Mouse (Mus musculus) intestine, embryonic 16.5 days (tissue): Measurements from ENCODE around the gene Alkal2. TPM values are rescaled to one million over a fixed set of nuclear protein-coding genes. Genes with fewer than 3 reads are reported as not detected.

Experiments used
- ATAC-seq: fragments of 200-750 bp; cut with Nextera tagmentation; 2 replicates; pipeline ENCODE4 v1.8.0; 2017; ENCODE audit warnings: moderate TSS enrichment, moderate library complexity
- H3K27ac ChIP-seq: fragments of 300-500 bp; sonication (generic); 2 replicates; pipeline ENCODE4 v1.5.1; 2014; ENCODE audit warnings: mild to moderate bottlenecking, low read length
- H3K27me3 ChIP-seq: fragments of 300-500 bp; sonication (generic); replicated peaks from 2 replicates; pipeline ENCODE4 v1.6.1; 2014; ENCODE audit warnings: low read length, control low read depth, mixed read lengths; ENCODE audit not compliant: control insufficient read depth, insufficient read depth
- H3K36me3 ChIP-seq: fragments of 300-500 bp; sonication (generic); 2 replicates; pipeline ENCODE4 v1.6.1; 2014; ENCODE audit warnings: low read length, control low read depth; ENCODE audit not compliant: control insufficient read depth, insufficient read depth
- H3K4me1 ChIP-seq: fragments of 300-500 bp; sonication (generic); 2 replicates; pipeline ENCODE4 v1.6.1; 2014; ENCODE audit warnings: low read length, control low read depth, mixed read lengths; ENCODE audit not compliant: control insufficient read depth, insufficient read depth
- H3K4me2 ChIP-seq: fragments of 300-500 bp; sonication (generic); 2 replicates; pipeline ENCODE4 v1.6.1; 2014; ENCODE audit warnings: low read depth, low read length, control low read depth
- H3K4me3 ChIP-seq: fragments of 300-500 bp; sonication (generic); 2 replicates; pipeline ENCODE4 v1.5.1; 2014; ENCODE audit warnings: mild to moderate bottlenecking, low read length
- H3K9ac ChIP-seq: fragments of 300-500 bp; sonication (generic); 2 replicates; pipeline ENCODE4 v1.6.1; 2014; ENCODE audit warnings: low read depth, low read length
- H3K9me3 ChIP-seq: fragments of 300-500 bp; sonication (generic); 2 replicates; pipeline ENCODE4 v1.6.1; 2016; ENCODE audit warnings: low read length, control low read depth; ENCODE audit not compliant: control insufficient read depth
- WGBS: fragments of 180-500 bp; shearing (Covaris S2); extraction: QIAGEN DNeasy Blood & Tissue Kit; methylation state at CpG from one replicate; pipeline ENCODE4 v1.1.7; 2014; 5-methylcytosine and 5-hydroxymethylcytosine counted together
- polyA plus RNA-seq: library from polyadenylated mRNA; unstranded; fragments of >200 nt; fragmentation: Nextera tagmentation; extraction: Ambion mirVana; gene quantifications from 2 replicates; pipeline ENCODE4 v1.2.1, GENCODE M21; 2015

Gene Alkal2
- polyA plus RNA-seq, 1 experiment from 2014 or later = 1.3 TPM

- H3K9ac ChIP-seq = no peak overlapping the region
- ATAC-seq = no peak
- no peaks in the 10 kb centered on the region for H3K9me3 ChIP-seq
- H3K4me1 ChIP-seq = peaks cover 12% of the 10 kb centered on the region
- peak overlapping the region; percentile 94 for H3K4me2 ChIP-seq
- H3K4me3 ChIP-seq = peak overlapping the region; percentile 59
- no peak overlapping the region for H3K27ac ChIP-seq
- H3K36me3 ChIP-seq = no peaks in the 10 kb centered on the region
- WGBS = 20% methylated on average over 4 of the region's 4 CpGs
- peaks cover 39% of the 10 kb centered on the region for H3K27me3 ChIP-seq
Measured at GRCm38 (mm10) chr12:30883592-30883985, 533 bp upstream of the Alkal2 start.

GRCm38 (mm10) chr12:30884622-30885230 is 604 bp downstream of the Alkal2 start:
- Histone ChIP-seq H3K4me2 (peak overlapping the region; percentile 94), H3K9ac (peak overlapping the region; percentile 49), H3K9me3 (no peaks in the 10 kb centered on the region), H3K4me3 (peak overlapping the region; percentile 59), H3K27me3 (peaks cover 39% of the 10 kb centered on the region), H3K36me3 (no peaks in the 10 kb centered on the region), H3K4me1 (peaks cover 12% of the 10 kb centered on the region), H3K27ac (no peak overlapping the region)
- 9% methylated on average over 39 of the region's 39 CpGs for WGBS
- peak; percentile 53; the same call in 1 of the 2 replicates for ATAC-seq

- WGBS = 74% methylated on average over 6 of the region's 6 CpGs
Measured at GRCm38 (mm10) chr12:30885891-30886290, 1.8 kb downstream of the Alkal2 start.

GRCm38 (mm10) chr12:30888003-30888402 is 3.9 kb downstream of the Alkal2 start:
- no peak overlapping the region for H3K4me3 ChIP-seq
- H3K36me3 ChIP-seq = no peaks in the 10 kb centered on the region
- no peak overlapping the region for H3K27ac ChIP-seq
- no peak overlapping the region for H3K4me2 ChIP-seq
- ATAC-seq = no peak
- H3K9ac ChIP-seq = no peak overlapping the region
- peaks cover 29% of the 10 kb centered on the region for H3K27me3 ChIP-seq
- WGBS = 83% methylated on average over 4 of the region's 4 CpGs
- peaks cover 12% of the 10 kb centered on the region for H3K4me1 ChIP-seq
- H3K9me3 ChIP-seq = no peaks in the 10 kb centered on the region

More at GRCm38 (mm10) chr12:30885891-30886290, 1.8 kb downstream of the Alkal2 start:
- Histone ChIP-seq H3K4me2 (no peak overlapping the region), H3K27ac (no peak overlapping the region), H3K9ac (no peak overlapping the region), H3K27me3 (peaks cover 39% of the 10 kb centered on the region), H3K9me3 (no peaks in the 10 kb centered on the region), H3K36me3 (no peaks in the 10 kb centered on the region), H3K4me1 (peaks cover 12% of the 10 kb centered on the region), H3K4me3 (no peak overlapping the region)
- no peak for ATAC-seq

GRCm38 (mm10) chr12:30890067-30890466 is 5.9 kb downstream of the Alkal2 start:
- Histone ChIP-seq H3K27ac (no peak overlapping the region), H3K4me1 (no peaks in the 10 kb centered on the region), H3K9ac (no peak overlapping the region), H3K4me3 (no peak overlapping the region), H3K27me3 (peaks cover 9% of the 10 kb centered on the region; the same call in 1 of the 2 replicates), H3K4me2 (no peak overlapping the region), H3K36me3 (no peaks in the 10 kb centered on the region), H3K9me3 (no peaks in the 10 kb centered on the region)
- WGBS = 34% methylated on average over 5 of the region's 5 CpGs
- ATAC-seq = peak; percentile 53

GRCm38 (mm10) chr12:30891438-30891837 is 7.3 kb downstream of the Alkal2 start:
- no peak overlapping the region for H3K4me2 ChIP-seq
- H3K36me3 ChIP-seq = no peaks in the 10 kb centered on the region
- no peak overlapping the region for H3K27ac ChIP-seq
- H3K27me3 ChIP-seq = no peaks in the 10 kb centered on the region
- WGBS = 87% methylated on average over 7 of the region's 7 CpGs
- no peak overlapping the region for H3K9ac ChIP-seq
- ATAC-seq = no peak
- H3K9me3 ChIP-seq = no peaks in the 10 kb centered on the region
- H3K4me1 ChIP-seq = no peaks in the 10 kb centered on the region
- no peak overlapping the region for H3K4me3 ChIP-seq

GRCm38 (mm10) chr12:30897039-30897438 is 12.9 kb downstream of the Alkal2 start:
- peak; percentile 74 for ATAC-seq
- no peak overlapping the region for H3K27ac ChIP-seq
- no peaks in the 10 kb centered on the region for H3K36me3 ChIP-seq
- H3K27me3 ChIP-seq = no peaks in the 10 kb centered on the region
- H3K9ac ChIP-seq = no peak overlapping the region
- WGBS = 71% methylated on average over 4 of the region's 4 CpGs
- no peaks in the 10 kb centered on the region for H3K4me1 ChIP-seq
- H3K4me3 ChIP-seq = no peak overlapping the region
- H3K9me3 ChIP-seq = no peaks in the 10 kb centered on the region
- no peak overlapping the region for H3K4me2 ChIP-seq

GRCm38 (mm10) chr12:30908658-30909057 is 24.5 kb downstream of the Alkal2 start:
- no peak overlapping the region for H3K4me2 ChIP-seq
- no peaks in the 10 kb centered on the region for H3K9me3 ChIP-seq
- no peak overlapping the region for H3K27ac ChIP-seq
- H3K36me3 ChIP-seq = 0 out of 2 replicates have a peak, but pooled peaks cover 3% of the 10 kb centered on the region
- H3K4me3 ChIP-seq = no peak overlapping the region
- WGBS = 93% methylated on average over 1 of the region's 1 CpGs
- H3K4me1 ChIP-seq = peaks cover 17% of the 10 kb centered on the region
- no peak for ATAC-seq
- no peak overlapping the region for H3K9ac ChIP-seq
- H3K27me3 ChIP-seq = no peaks in the 10 kb centered on the region

- H3K9me3 ChIP-seq = no peaks in the 10 kb centered on the region
- 0 out of 2 replicates have a peak, but pooled peaks cover 3% of the 10 kb centered on the region for H3K36me3 ChIP-seq
- ATAC-seq = no peak
- WGBS = 83% methylated on average over 2 of the region's 2 CpGs
- no peaks in the 10 kb centered on the region for H3K27me3 ChIP-seq
- no peak overlapping the region for H3K4me3 ChIP-seq
- 0 out of 2 replicates have a peak overlapping the region, but pooled peaks have one; percentile 85 for H3K4me2 ChIP-seq
- no peak overlapping the region for H3K9ac ChIP-seq
- H3K27ac ChIP-seq = no peak overlapping the region
- peaks cover 17% of the 10 kb centered on the region for H3K4me1 ChIP-seq
Measured at GRCm38 (mm10) chr12:30909881-30910280, 25.8 kb downstream of the Alkal2 start.

GRCm38 (mm10) chr12:30910860-30911259 is 26.7 kb downstream of the Alkal2 start:
- H3K9me3 ChIP-seq = no peaks in the 10 kb centered on the region
- H3K4me3 ChIP-seq = peak overlapping the region; percentile 82
- H3K36me3 ChIP-seq = no peaks in the 10 kb centered on the region
- WGBS = 14% methylated on average over 8 of the region's 8 CpGs
- H3K4me1 ChIP-seq = peaks cover 17% of the 10 kb centered on the region
- H3K27me3 ChIP-seq = no peaks in the 10 kb centered on the region
- ATAC-seq = no peak; the same call in 1 of the 2 replicates
- H3K27ac ChIP-seq = peak overlapping the region; percentile 37
- H3K4me2 ChIP-seq = peak overlapping the region; percentile 85
- peak overlapping the region; percentile 84 for H3K9ac ChIP-seq
